Mouse (Mus musculus): ENCODE measurements around the gene Tsr2. TPM values are rescaled to one million over a fixed set of nuclear protein-coding genes. Genes with fewer than 3 reads are reported as not detected.
A peak's percentile ranks its signal among the peaks of the same experiment; 100 is the strongest.

Gene Tsr2
- 1 to 10 TPM; 7.7 to 8.6 TPM for total RNA-seq (2021)
- long read RNA-seq, experiment 1, partial matches to known transcripts = 0 of 3 reads
- long read RNA-seq, experiment 1, other reads (novel, unspliced or antisense) = 0 of 3 reads
- long read RNA-seq, experiment 2, partial matches to known transcripts = 0 of 3 reads
- long read RNA-seq, experiment 2, other reads (novel, unspliced or antisense) = 2 of 3 reads

DNA sequence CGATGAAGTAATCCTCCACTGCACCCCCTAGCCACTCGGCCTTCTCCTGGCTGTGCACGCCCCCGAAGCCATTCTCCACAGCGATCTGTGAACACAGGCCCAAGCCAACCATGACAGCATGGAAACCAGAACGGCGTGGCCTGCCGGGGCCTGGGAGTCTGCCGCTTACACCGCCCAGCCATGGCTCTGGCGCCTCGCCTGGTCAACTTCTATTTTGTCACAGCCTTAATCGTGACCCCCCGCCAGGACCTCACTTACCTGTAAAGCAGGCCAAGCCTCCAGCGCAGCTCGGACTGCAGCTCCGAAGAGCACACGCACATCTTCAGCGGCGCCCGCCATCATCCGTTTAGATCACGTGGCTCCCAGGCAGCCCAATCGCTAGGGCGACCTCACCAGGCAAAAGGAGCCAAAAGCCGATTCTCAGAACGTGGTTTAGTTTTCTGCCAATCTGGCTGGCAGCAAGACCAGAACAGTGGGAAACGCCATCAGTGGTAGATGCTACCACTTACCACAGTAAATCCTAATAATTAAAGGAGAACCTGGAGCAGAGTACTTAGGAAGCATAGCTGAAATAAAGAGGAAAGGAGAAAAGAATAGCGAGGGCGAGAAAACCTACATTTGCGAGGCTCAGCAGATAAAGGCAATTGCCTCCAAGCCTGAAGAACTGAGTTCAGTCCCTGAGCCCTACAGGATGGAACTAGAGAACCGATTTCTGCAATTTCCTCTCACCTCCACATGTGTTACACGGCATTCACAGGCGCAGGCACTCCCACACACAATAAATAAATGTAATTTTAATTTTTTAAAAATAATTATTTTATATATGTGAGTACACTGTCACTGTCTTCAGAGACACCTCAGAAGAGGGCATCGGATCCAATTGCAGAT lies at the start of gene Tsr2:
TSS of gene Tsr2 (minus strand) at position 373 of the 888 bp plus-strand sequence.
- DNase-seq (ENCODE audit: low spot score) = peak; percentile 71

DNA sequence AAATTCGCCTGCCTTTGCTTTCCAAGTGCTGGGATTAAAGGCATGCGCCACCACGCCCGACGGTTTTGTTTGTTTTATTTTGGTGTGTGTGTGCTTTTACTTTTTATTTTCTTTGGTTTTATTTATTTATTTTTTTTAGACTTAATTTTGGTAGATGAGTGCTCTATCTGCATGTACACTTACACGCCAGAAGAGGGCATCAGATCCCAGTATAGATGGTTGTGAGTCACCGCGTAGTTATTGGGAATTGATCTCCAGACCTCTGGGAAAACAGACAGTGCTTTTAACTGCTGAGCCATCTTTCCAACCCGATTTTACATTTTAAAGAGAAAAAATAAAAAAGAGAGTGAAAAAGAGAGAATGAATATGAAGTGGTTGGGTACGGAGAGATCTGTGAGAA lies 36.4 kb upstream of the Tsr2 start:
- DNase-seq (ENCODE audit: low spot score) = peak; percentile 11

DNA sequence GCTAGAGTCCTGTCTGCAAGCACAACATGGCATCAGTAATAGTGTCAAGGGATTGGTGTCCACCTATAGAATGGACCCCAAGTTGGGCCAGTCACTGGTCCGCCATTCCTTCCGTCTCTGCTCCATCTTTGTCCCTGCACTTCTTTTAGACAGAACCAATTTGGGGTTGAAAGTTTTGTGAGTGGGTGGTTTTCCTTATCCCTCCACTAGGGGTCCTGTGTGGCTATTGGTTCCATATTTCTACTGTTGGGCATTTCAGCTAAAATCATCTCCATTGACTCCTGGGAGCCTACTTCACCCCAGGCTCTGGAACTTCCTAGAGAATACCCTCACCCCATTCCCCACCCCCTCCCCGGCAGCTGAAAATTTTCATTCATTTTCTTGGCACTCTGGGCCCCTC lies 34.1 kb upstream of the Tsr2 start:
- no peak for DNase-seq (ENCODE audit: low spot score)

DNA sequence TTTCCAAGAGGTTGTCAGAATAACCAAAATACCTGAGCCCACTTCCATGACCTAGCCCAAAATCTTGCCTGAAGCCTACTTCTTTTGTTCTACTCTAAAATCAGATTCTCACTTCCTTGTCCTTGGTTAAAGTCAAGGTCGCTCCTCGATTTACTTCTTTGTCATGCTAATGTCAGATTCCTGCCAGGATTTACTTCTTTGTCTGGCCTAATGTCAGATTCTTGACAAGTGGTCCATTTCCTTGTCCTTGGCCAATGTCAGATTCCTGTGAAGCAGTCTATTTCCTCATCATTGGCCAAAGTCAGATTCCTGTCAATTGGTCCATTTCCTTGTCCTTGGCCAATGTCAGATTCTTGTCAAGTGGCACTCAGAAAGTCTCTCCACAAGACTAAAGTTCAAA lies 27.6 kb upstream of the Tsr2 start:
- no peak for DNase-seq (ENCODE audit: low spot score)

DNA sequence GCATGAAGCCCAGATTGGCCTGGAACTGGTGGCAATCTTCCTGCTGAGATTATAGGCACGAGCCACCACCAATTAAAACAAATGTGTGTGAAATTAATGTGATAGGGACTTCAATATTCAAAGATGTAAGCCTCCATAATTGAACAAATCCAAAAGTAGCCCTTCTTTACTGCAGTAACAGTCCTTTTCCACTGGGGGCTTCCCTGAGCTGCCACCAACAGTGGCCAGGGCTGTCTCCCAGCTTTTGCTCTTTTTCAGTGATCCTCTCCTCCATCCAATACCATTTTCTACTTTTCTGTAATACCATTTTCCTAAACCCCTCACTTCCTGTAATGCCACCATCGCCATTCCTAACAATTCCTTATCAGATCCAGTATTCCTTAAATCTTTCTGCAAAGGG lies 21.1 kb upstream of the Tsr2 start:
- DNase-seq (ENCODE audit: low spot score) = peak; percentile 2

DNA sequence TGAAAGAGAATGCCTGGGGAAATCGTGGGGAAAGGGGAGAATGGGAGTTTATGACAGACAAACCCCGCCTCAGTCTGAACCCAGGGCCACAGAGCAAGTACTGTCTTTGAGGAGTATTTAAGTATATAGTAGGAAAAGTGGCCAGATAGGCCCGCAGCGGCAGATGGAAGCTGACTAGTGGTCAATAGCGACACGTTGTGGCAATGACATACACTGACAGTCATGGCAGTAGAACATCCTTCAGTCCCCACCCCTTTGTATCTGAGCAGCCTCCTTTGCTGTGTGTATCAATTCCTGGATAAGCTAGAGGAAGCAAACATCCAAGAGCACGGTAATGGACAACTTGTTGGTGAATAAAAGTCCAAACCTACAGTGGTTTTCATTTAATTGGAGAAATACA lies 20.5 kb upstream of the Tsr2 start:
- DNase-seq (ENCODE audit: low spot score) = peak; percentile 23

DNA sequence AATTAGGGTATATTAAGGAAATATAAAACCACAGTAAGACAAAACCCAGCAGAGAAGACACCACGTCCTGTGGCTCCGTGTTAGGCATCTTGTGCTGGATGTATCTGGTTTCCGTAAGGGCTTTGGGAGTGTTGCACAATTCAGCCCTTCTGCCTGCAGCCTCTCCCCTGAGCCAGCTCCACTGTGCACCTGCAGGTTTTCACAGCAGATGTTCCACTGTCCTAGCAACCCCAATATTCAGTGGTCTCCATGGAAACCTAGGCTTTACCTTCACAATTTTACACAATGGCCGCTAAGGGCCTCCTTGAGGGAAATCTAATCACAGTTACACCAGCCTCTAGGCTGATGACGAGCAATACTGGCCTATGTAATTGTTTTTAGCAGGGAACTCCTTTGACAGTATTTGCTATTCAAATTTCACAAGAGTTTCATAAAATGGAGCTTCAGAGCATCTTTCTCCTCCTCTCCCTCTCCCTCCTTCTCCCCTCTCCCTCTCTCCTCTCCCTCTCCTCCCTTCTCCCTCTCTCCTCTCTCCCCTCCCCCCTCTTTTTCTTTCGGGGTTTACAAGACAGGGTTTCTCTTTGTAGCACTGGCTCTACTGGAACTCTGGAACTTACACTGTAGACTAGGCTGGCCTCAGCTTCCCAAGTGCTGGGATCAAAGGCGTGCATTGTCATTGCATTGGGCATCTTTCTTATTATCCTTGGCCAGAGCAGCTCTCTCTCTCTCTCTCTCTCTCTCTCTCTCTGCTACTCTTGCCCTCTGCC lies 11.1 kb upstream of the Tsr2 start:
- DNase-seq (ENCODE audit: low spot score) = peak; percentile 12

DNA sequence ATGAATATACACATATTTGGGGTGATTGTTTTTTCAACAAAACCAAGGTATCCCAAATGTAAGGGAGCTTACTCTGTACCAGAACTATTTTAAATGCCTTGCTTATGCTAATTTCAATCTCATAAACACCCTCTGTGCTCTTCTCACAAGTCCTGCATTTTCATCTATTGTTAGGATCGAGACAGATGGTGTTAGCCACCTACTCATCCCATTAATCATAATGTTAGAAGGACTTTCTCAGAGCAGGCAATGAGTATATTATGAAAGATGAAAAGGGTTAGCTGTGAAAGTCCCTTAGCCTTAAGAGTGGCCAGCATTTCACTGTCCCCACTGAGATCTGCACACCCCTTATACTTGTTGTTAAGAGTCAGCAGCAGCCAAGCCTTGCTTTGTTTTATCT lies 8.9 kb downstream of the Tsr2 start:
- no peak for DNase-seq (ENCODE audit: low spot score)

DNA sequence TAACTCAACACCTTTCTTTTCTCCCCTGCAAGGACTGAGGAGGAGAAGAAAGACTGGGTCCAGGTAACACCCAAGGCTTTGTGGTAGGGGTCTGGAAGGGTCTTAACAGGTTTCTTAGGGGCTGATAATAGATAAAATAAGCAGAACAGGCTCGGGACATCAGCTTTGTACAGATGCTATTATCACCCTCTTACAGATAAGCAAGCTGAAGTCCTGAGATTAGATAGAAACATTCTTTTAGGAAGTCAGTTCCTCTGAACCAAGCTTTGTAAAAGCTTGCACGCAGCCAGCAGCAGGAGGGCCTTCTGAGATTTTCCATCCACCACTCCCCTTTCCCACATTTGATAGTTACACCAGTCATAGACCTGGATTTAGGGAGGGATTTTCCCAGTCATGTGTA lies 10.7 kb downstream of the Tsr2 start:
- DNase-seq (ENCODE audit: low spot score) = no peak

DNA sequence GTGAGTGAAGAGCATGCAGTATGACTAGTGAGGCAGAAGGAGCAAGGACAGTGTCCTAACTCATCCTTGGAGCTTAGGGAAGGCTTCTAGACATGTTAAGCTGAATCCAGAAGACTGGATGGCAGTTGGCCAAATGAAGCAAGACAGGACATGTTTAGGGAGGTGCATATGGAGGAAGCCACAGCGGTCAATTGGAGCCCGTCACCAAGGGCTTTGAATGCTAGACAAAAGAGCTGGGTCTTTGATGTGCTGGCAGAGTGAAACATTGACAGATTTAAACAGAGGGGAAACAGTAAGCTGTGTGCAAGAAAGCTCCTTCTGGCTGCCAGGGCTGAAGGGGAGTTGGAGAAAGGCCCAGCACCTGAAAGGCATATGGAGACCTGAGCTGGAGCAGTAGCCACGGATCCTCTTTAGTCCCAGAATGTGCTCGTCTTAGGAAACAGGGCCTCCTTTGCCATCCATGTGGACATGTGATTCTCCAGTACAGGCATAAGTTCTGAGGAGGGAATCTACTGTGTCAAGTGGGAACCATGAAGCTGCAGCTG lies 19.3 kb downstream of the Tsr2 start:
- DNase-seq (ENCODE audit: low spot score) = no peak

DNA sequence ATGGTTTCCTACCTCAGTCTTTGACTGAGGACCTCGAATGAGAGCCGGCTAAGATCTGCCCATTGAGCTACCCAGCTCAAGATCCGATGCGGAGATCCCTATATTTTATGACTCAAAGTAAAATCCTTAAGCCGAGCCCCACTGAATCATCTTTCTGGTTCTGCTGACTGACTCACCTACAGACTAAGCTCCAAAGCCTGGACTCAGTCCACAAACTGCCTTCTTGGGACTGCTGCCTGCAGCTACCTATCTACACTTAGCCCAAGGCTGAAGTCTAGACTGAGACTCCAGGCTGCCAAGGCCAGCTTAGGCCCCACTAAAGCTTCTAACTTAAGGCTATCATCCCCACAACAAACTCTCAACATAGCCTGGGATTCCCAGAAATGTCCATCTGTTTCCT lies 20.3 kb downstream of the Tsr2 start:
- no peak for DNase-seq (ENCODE audit: low spot score)

DNA sequence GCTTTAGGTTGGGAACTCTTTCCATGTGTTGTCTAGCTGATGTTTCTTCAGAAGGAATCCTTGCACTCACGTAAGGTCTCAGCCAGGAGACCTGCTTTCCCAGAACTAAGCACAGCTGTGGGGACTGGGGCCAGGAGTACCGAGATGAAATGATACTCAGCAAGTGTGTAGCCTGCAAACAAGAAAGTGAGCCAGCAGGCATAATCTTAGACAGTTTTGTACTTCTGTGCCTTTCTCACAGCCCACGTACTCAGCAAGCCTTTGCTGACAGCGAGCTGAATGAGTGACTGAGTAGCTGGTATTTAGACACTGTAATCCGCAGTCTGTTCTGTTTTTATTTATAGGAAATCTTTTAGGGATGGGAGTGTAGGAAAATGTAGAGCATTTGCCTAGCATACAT lies 28.5 kb downstream of the Tsr2 start:
- no peak for DNase-seq (ENCODE audit: low spot score)

DNA sequence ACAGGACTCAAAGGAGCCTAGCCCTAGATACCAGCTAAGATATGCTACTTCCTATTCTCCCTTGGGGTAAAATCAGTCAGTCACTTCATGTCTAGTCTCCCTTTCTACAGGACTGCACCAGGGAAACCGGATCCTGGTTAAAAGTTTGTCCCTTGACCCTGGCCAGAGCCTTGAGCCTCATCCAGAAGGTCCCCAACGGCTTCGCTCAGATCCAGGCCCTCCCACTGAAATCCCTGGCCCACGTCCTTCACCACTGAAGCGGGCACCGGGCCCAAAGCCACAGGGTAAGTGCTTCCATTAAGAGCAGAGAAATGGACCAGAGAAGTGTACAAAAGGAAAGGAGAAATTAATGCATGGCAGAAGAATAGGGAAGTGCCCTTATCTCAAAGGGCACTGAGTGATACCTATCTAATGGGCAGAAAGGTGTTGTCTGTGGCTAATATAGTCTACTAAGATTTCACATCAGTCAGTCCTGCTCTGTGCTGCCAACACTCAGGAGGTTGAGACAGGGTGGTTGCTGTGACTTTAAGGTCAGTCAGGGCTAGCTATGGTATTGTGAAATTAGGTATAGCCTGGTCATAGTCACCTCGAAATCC lies 30.2 kb downstream of the Tsr2 start:
- no peak for DNase-seq (ENCODE audit: low spot score)

DNA sequence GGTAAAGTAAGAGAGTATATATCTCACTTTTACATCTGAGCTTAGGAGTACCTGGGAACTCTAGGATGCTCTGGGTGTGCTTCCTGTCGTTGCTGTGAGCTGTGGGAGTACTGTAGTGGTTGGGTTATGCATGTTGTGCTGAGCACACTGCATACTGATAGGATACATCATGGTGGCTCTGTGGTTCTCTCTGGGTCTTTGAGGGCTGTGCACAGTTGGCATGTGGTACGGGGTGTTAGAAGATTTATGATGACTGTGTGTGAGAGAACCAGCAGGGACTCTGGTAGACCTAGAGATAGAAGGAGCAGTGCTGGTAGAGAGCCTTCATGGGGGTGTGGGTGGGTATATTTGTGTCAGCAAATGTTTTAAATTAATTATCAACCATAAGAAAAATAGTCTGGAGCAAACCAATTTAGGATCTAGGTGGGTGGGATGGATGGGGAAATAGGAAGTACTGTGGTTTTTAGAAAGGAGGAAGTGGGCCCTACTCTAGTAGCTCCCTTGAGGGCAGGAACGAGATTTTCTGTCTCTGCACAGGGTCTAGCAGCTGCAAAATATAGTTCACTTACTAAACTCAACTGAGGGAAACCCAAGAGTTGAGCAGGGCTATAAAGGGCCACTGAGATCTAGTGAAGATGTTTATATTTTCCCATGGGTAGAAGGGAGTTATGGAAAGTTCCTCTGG lies 34.6 kb downstream of the Tsr2 start:
- no peak for DNase-seq (ENCODE audit: low spot score)

DNA sequence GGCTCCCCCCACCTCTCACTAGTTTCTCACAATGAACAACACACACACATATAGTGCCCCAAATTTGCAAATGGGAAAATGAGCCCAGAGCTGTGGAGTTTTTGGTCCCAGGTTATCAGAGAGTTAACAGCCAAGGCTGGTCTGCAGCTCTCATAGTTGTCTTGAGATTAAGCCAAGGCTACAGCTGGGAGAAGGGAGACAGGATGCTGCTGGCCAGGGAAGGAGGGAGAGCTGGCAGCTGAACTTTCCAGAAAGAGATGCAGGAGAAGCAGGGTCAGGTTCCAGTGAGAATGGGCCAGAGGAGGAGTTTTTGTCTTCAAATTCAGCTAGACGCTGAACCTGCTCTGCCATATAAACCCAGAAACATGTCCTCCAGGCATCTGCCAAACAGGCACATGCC lies 37.0 kb downstream of the Tsr2 start:
- DNase-seq (ENCODE audit: low spot score) = peak; percentile 12

DNA sequence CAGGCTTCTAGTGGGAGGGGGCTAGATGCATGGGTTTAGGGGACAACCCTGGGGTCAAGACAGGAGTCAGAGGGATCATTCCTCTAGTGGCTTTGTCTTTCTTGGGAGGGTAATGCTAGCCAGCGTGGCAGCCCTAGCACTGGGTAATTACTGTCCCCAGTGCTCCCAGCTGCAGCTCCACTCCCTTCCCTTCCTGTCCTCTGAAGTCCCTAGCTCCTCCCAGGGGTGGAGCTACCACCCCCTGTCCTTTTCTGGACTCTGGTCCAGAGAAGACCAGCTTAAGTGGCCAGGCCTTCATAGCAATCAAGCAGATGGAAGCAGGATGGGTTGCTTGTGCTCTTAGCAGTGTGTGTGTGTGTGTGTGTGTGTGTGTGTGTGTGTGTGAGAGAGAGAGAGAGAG lies 40.8 kb downstream of the Tsr2 start:
- DNase-seq (ENCODE audit: low spot score) = peak; percentile 19

DNA sequence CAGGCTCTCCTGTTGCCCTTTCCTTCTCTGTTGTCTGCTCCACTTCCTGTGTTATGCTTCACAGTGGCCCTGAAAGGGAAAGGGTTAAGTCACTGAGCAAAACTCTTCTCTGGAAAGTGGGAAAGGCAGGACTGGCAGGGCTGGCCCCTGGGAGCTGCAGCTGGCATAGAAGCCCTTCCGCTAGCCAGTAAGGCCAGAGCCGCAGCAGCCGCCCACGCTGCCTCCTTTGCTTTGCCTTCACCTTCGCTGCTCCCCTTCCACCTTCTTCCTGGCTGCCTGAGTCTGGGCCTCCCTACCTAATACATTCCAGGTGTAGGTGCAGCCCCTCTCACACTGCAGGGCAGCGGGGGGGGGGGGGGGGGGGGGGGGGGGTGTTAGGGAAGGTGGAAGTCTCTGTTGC lies 41.9 kb downstream of the Tsr2 start:
- no peak for DNase-seq (ENCODE audit: low spot score)

DNA sequence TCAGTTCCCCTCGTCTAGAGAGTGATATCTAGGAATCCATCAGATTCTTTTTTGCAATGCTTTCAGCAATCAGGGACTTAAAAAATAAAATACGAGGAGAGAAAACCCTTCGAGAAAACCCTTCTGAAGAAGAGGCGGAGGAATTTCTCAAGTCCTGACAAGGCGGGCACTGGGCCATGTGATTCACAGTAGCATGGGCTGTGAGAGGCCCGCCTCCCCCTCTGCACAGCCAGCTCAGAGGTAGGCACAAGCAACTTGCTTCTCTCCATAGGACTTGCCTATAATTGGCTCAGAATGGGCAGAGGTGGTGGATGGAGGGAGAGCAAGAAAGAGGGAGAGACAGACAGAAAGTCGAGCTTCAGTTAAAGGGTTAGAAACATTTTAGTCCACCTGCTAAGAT lies 46.0 kb downstream of the Tsr2 start:
- DNase-seq (ENCODE audit: low spot score) = no peak

DNA sequence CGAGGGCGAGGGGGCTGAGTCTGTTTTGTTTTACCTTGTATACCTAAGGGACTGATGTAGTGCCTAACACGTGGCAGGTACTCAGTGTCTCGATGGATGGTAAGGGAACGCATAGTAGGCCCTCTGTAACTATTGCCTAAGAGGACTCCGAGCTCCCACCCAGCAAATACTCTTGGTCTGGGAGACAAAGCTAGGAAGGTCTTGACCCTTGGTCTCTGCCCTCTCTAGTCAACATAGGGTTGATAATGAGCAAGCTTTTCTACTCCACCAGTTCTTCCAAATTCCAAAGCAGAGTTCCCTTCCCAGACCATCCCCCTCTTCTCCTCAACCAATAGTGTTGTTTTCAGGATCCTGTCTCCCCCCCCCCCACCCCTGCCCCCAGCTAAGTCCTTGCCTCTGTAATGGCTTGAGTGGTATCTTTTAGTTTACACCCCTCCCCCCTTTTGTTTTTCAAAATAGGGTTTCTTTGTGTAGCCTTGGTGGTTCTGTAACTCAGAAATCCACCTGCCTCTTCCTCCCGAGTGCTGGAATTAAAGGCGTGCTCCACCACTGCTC lies 46.6 kb downstream of the Tsr2 start:
- no peak for DNase-seq (ENCODE audit: low spot score)

DNA sequence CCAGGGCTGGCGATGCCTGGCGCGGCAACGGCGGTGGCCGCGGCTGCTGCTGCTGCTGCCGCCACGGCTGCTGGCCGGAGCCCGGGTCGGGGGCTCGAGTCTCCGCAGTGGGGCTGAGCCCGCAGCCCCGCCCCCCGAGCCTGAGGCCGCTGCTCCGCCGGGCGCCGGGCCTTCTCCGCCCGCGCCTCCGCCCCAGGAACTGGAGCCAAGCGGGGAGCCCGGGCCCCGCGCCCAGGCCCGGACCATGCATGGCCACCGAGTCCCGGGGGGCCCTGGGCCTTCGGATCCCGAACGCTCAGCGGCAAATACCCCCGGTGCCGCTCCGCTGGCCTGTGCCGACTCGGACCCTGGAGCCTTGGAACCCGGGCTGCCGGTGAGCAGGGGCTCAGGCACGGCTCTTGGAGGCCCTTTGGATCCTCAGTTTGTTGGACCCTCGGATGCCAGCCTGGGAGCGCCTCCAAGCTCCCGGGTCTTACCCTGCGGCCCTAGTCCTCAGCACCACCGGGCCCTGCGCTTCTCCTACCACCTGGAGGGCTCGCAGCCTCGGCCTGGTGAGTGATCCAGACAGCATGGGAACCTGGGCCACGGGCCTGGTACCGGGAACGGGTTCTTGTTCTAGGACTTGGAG lies 48.8 kb downstream of the Tsr2 start:
- DNase-seq (ENCODE audit: low spot score) = peak; percentile 2
